Mouse (Mus musculus) hindbrain, embryonic 16.5 days (tissue): ENCODE results near the gene Pla2g4b. TPM values are rescaled to one million over a fixed set of nuclear protein-coding genes. Genes with fewer than 3 reads are reported as not detected.

ENCODE experiments used
- ATAC-seq: fragments of 200-750 bp; cut with Nextera tagmentation; 2 replicates; pipeline ENCODE4 v1.8.0; 2017; ENCODE audit warnings: moderate TSS enrichment, moderate library complexity
- H3K27ac ChIP-seq: fragments of 300-500 bp; sonication (generic); 2 replicates; pipeline ENCODE4 v1.5.1; 2014; ENCODE audit warnings: low read depth, mild to moderate bottlenecking, control low read depth, low read length, moderate library complexity
- H3K27me3 ChIP-seq: fragments of 300-500 bp; sonication (generic); replicated peaks from 2 replicates; pipeline ENCODE4 v1.6.1; 2014; ENCODE audit warnings: low read length; ENCODE audit not compliant: control insufficient read depth, insufficient read depth
- H3K36me3 ChIP-seq: fragments of 300-500 bp; sonication (generic); 2 replicates; pipeline ENCODE4 v1.6.1; 2014; ENCODE audit warnings: mild to moderate bottlenecking, low read length, moderate library complexity, mixed read lengths; ENCODE audit not compliant: control insufficient read depth, insufficient read depth
- H3K4me1 ChIP-seq: fragments of 300-500 bp; sonication (generic); 2 replicates; pipeline ENCODE4 v1.6.1; 2014; ENCODE audit warnings: low read depth, low read length; ENCODE audit not compliant: control insufficient read depth, insufficient read depth
- H3K4me2 ChIP-seq: fragments of 300-500 bp; sonication (generic); 2 replicates; pipeline ENCODE4 v1.6.1; 2014; ENCODE audit warnings: mild to moderate bottlenecking, low read length, control low read depth, moderate library complexity
- H3K4me3 ChIP-seq: fragments of 300-500 bp; sonication (generic); 2 replicates; pipeline ENCODE4 v1.5.1; 2014; ENCODE audit warnings: mild to moderate bottlenecking, low read length, control low read depth, moderate library complexity
- H3K9ac ChIP-seq: fragments of 300-500 bp; sonication (generic); 2 replicates; pipeline ENCODE4 v1.6.1; 2014; ENCODE audit warnings: low read depth, mild to moderate bottlenecking, control low read depth, low read length, moderate library complexity
- H3K9me3 ChIP-seq: fragments of 300-500 bp; sonication (generic); 2 replicates; pipeline ENCODE4 v1.6.1; 2014; ENCODE audit warnings: mild to moderate bottlenecking, low read length, moderate library complexity; ENCODE audit not compliant: control insufficient read depth
- WGBS: fragments of 180-500 bp; shearing (Covaris S2); extraction: QIAGEN DNeasy Blood & Tissue Kit; methylation state at CpG from one replicate; pipeline ENCODE4 v1.1.7; 2014; 5-methylcytosine and 5-hydroxymethylcytosine counted together
- polyA plus RNA-seq: library from polyadenylated mRNA; unstranded; fragments of >200 nt; fragmentation: Nextera tagmentation; extraction: Ambion mirVana; gene quantifications from 2 replicates; pipeline ENCODE4 v1.2.1, GENCODE M21; 2015

Gene Pla2g4b
- polyA plus RNA-seq, 1 experiment from 2014 or later, result 1.9 TPM

GRCm38 (mm10) chr2:120065243-120065642 lies 32.0 kb downstream of the Pla2g4b start:
- Histone ChIP-seq H3K4me1 (no peaks in the 10 kb centered on the region; the same call in 1 of the 2 replicates), H3K9me3 (no peaks in the 10 kb centered on the region), H3K9ac (no peak overlapping the region), H3K27ac (no peak overlapping the region), H3K4me3 (no peak overlapping the region), H3K27me3 (no peaks in the 10 kb centered on the region), H3K36me3 (no peaks in the 10 kb centered on the region), H3K4me2 (no peak overlapping the region)
- 93% methylated on average over 10 of the region's 10 CpGs for WGBS
- ATAC-seq, result no peak

GRCm38 (mm10) chr2:120066224-120066623 lies 33.0 kb downstream of the Pla2g4b start:
- Histone ChIP-seq H3K36me3 (no peaks in the 10 kb centered on the region), H3K9ac (no peak overlapping the region), H3K27me3 (no peaks in the 10 kb centered on the region), H3K9me3 (no peaks in the 10 kb centered on the region), H3K27ac (no peak overlapping the region), H3K4me3 (no peak overlapping the region), H3K4me1 (no peaks in the 10 kb centered on the region; the same call in 1 of the 2 replicates), H3K4me2 (no peak overlapping the region)
- 72% methylated on average over 3 of the region's 3 CpGs for WGBS
- no peak for ATAC-seq

- no peak overlapping the region for H3K4me3 ChIP-seq
- H3K4me2 ChIP-seq, result no peak overlapping the region
- peak; percentile 50 for ATAC-seq
- H3K4me1 ChIP-seq, result no peaks in the 10 kb centered on the region; the same call in 1 of the 2 replicates
- H3K36me3 ChIP-seq, result no peaks in the 10 kb centered on the region
- H3K27me3 ChIP-seq, result no peaks in the 10 kb centered on the region
- peak overlapping the region; percentile 27 for H3K9ac ChIP-seq
- no peaks in the 10 kb centered on the region for H3K9me3 ChIP-seq
- 39% methylated on average over 16 of the region's 16 CpGs for WGBS
- H3K27ac ChIP-seq, result no peak overlapping the region
These were observed 35.6 kb downstream of the Pla2g4b start for GRCm38 (mm10) chr2:120068555-120069465.

- Histone ChIP-seq H3K4me1 (no peaks in the 10 kb centered on the region; the same call in 1 of the 2 replicates), H3K9me3 (no peaks in the 10 kb centered on the region), H3K36me3 (no peaks in the 10 kb centered on the region), H3K4me3 (no peak overlapping the region), H3K27ac (no peak overlapping the region), H3K9ac (no peak overlapping the region), H3K4me2 (no peak overlapping the region), H3K27me3 (no peaks in the 10 kb centered on the region)
- 62% methylated on average over 8 of the region's 8 CpGs for WGBS
- no peak for ATAC-seq
These were observed 36.3 kb downstream of the Pla2g4b start for GRCm38 (mm10) chr2:120069466-120069990.

GRCm38 (mm10) chr2:120074096-120074495 lies 40.9 kb downstream of the Pla2g4b start:
- Histone ChIP-seq H3K27ac (no peak overlapping the region), H3K36me3 (no peaks in the 10 kb centered on the region), H3K9me3 (no peaks in the 10 kb centered on the region), H3K4me2 (no peak overlapping the region), H3K4me3 (no peak overlapping the region), H3K9ac (no peak overlapping the region), H3K27me3 (peaks cover 13% of the 10 kb centered on the region), H3K4me1 (peaks cover 11% of the 10 kb centered on the region)
- no peak for ATAC-seq
- 91% methylated on average over 4 of the region's 4 CpGs for WGBS

GRCm38 (mm10) chr2:120076076-120076705 lies 43.0 kb downstream of the Pla2g4b start:
- Histone ChIP-seq H3K27me3 (peaks cover 13% of the 10 kb centered on the region), H3K9me3 (no peaks in the 10 kb centered on the region), H3K4me1 (peaks cover 11% of the 10 kb centered on the region), H3K4me3 (peak overlapping the region; percentile 46), H3K4me2 (peak overlapping the region; percentile 67), H3K27ac (no peak overlapping the region), H3K9ac (peak overlapping the region; percentile 53), H3K36me3 (no peaks in the 10 kb centered on the region)
- WGBS, result 2% methylated on average over 36 of the region's 36 CpGs
- peak; percentile 87 for ATAC-seq

GRCm38 (mm10) chr2:120082416-120082815 lies 49.2 kb downstream of the Pla2g4b start:
- Histone ChIP-seq H3K4me2 (no peak overlapping the region), H3K4me1 (no peaks in the 10 kb centered on the region), H3K27ac (no peak overlapping the region), H3K4me3 (no peak overlapping the region), H3K9ac (no peak overlapping the region), H3K9me3 (no peaks in the 10 kb centered on the region), H3K27me3 (peaks cover under 1% of the 10 kb centered on the region; the same call in 1 of the 2 replicates), H3K36me3 (no peaks in the 10 kb centered on the region)
- WGBS, result 76% methylated on average over 2 of the region's 2 CpGs
- no peak for ATAC-seq

GRCm38 (mm10) chr2:120084593-120085361 lies 51.6 kb downstream of the Pla2g4b start:
- no peak overlapping the region for H3K4me2 ChIP-seq
- H3K9ac ChIP-seq, result no peak overlapping the region
- no peaks in the 10 kb centered on the region for H3K4me1 ChIP-seq
- 83% methylated on average over 14 of the region's 14 CpGs for WGBS
- no peaks in the 10 kb centered on the region for H3K27me3 ChIP-seq
- ATAC-seq, result no peak
- H3K9me3 ChIP-seq, result no peaks in the 10 kb centered on the region
- no peaks in the 10 kb centered on the region for H3K36me3 ChIP-seq
- H3K4me3 ChIP-seq, result no peak overlapping the region
- no peak overlapping the region for H3K27ac ChIP-seq
